Mouse (Mus musculus) limb, embryonic 14.5 days (tissue): ENCODE results near the gene Muc20. TPM values are rescaled to one million over a fixed set of nuclear protein-coding genes. Genes with fewer than 3 reads are reported as not detected.

ENCODE experiments used
- ATAC-seq: fragments of 200-750 bp; cut with Nextera tagmentation; 2 replicates; pipeline ENCODE4 v1.8.0; 2017; ENCODE audit warnings: low read depth, moderate number of reproducible peaks, moderate TSS enrichment; ENCODE audit not compliant: low FRiP score
- DNase-seq: peaks from one replicate; pipeline ENCODE4 v3.0.0-alpha.2; 2015; ENCODE audit warnings: low spot score
- H3K27ac ChIP-seq: fragments of 300-500 bp; sonication (generic); replicated peaks from 2 replicates; pipeline ENCODE4 v1.5.1; 2014; ENCODE audit warnings: low read depth, mild to moderate bottlenecking, low read length, moderate library complexity, mixed read lengths
- H3K27me3 ChIP-seq: fragments of 300-500 bp; sonication (generic); 2 replicates; pipeline ENCODE4 v1.6.1; 2014; ENCODE audit warnings: low read length, mixed read lengths; ENCODE audit not compliant: control insufficient read depth, insufficient read depth
- H3K36me3 ChIP-seq: fragments of 300-500 bp; sonication (generic); 2 replicates; pipeline ENCODE4 v1.6.1; 2014; ENCODE audit warnings: mild to moderate bottlenecking, low read length, moderate library complexity, mixed read lengths; ENCODE audit not compliant: control insufficient read depth, insufficient read depth
- H3K4me1 ChIP-seq: fragments of 300-500 bp; sonication (generic); 2 replicates; pipeline ENCODE4 v1.6.1; 2014; ENCODE audit warnings: antibody characterized with exemption, low read length, mixed read lengths; ENCODE audit not compliant: control insufficient read depth, insufficient read depth
- H3K4me2 ChIP-seq: fragments of 300-500 bp; sonication (generic); replicated peaks from 2 replicates; pipeline ENCODE4 v1.6.1; 2014; ENCODE audit warnings: low read depth, mild to moderate bottlenecking, low read length, moderate library complexity; ENCODE audit not compliant: severe bottlenecking
- H3K4me3 ChIP-seq: fragments of 300-500 bp; sonication (generic); replicated peaks from 2 replicates; pipeline ENCODE4 v1.5.1; 2014; ENCODE audit warnings: low read length
- H3K9ac ChIP-seq: fragments of 300-500 bp; sonication (generic); 2 replicates; pipeline ENCODE4 v1.6.1; 2014; ENCODE audit warnings: mild to moderate bottlenecking, low read depth, low read length, moderate library complexity; ENCODE audit not compliant: severe bottlenecking
- H3K9me3 ChIP-seq: fragments of 300-500 bp; sonication (generic); 2 replicates; pipeline ENCODE4 v1.6.1; 2016; ENCODE audit warnings: low read length; ENCODE audit not compliant: control insufficient read depth
- POLR2A ChIP-seq: fragments of 200-500 bp; IDR thresholded peaks from 2 replicates; pipeline ENCODE4 v1.8.0; 2012; ENCODE audit warnings: inconsistent platforms, mild to moderate bottlenecking, moderate library complexity, borderline replicate concordance; ENCODE audit not compliant: insufficient read depth, insufficient read length; ENCODE audit errors: extremely low read depth
- WGBS: fragments of 180-500 bp; shearing (Covaris S2); extraction: QIAGEN DNeasy Blood & Tissue Kit; methylation state at CpG from one replicate; pipeline ENCODE4 v1.1.7; 2014; 5-methylcytosine and 5-hydroxymethylcytosine counted together
- polyA plus RNA-seq, 2 experiments: library from polyadenylated mRNA; depleted of rRNA in 1 of 2; stranded (reverse) in 1 of 2; unstranded in 1 of 2; fragments of >200 nt; fragmentation: Nextera tagmentation in 1 of 2; extraction: Ambion mirVana in 1 of 2; gene quantifications; 2 replicates each; pipeline versions ENCODE4 v1.2.1 to v1.2.3; 2012 to 2014

Gene Muc20
- polyA plus RNA-seq, 2 experiments: 0.11 to 0.12 TPM

DNA sequence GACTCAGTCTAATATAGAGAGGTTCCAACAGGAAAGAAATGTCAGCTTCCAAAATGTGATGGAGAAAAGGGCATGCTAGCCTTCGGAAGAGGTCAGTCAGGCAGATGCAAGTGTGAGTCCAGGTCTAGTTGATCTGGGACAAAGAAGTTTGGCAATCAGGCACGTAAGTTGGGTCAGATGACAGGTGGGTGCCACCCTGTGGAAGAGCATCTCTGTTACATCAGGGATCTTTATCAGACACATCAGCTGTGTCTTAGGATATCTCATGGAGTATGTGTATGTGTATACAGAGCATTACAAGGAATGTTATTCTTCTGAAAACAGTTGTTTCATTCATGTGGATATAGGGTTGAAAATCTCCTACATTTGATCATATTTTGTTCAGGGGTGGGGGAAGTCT, 32.7 kb downstream of the Muc20 start:
- Histone ChIP-seq H3K4me2 (no peak overlapping the region), H3K4me1 (no peaks in the 10 kb centered on the region), H3K27ac (no peak overlapping the region), H3K36me3 (no peaks in the 10 kb centered on the region), H3K9me3 (no peaks in the 10 kb centered on the region), H3K4me3 (no peak overlapping the region), H3K27me3 (no peaks in the 10 kb centered on the region), H3K9ac (no peak overlapping the region)
- TF ChIP-seq POLR2A: no peak
- 81% methylated on average over 2 of the region's 2 CpGs for WGBS
- no peak for DNase-seq
- no peak for ATAC-seq

DNA sequence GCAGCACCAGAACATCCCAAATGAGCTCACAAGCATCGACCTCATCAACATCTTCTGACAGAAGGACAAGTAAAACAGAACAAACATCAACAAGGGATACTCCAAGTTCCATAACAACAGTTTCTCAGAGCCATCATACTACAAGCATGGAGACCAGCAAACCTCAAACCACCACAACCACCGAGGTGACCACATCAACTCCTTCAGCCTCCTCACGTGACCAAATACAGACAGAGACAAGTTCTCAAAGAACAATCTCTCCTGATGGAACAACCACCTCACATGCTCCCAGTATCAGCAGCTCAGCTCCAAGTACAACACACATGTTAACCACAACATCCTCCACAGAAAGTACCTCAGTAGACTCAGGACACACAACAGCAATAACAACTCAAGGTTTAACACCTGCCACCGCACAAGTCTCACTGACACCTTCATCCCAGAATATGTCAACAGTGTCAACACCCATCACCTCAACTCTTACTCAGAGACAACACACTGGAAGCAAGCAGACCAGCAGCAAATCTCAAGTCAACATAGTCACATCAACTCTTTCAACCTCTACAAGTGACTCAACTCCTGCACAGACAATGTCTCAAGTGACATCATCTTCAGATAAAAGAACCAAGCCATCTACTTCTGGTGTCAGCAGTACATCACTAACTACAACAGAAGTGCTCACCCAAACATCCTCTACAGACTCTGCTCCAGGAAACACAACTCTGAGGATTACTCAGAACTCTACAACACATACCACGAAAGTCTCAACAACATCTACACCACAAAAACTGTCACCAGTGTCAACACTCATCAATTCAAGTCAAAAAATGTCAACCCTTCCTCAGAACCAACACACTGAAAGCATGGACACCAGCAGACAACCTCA, 46.8 kb downstream of the Muc20 start:
- ATAC-seq (no peak), DNase-seq (no peak)
- Histone ChIP-seq H3K4me3 (no peak overlapping the region), H3K9me3 (no peaks in the 10 kb centered on the region), H3K4me2 (no peak overlapping the region), H3K4me1 (no peaks in the 10 kb centered on the region), H3K27ac (no peak overlapping the region), H3K27me3 (no peaks in the 10 kb centered on the region), H3K9ac (no peak overlapping the region), H3K36me3 (no peaks in the 10 kb centered on the region)
- no peak for TF ChIP-seq POLR2A
- 84% methylated on average over 5 of the region's 5 CpGs for WGBS

DNA sequence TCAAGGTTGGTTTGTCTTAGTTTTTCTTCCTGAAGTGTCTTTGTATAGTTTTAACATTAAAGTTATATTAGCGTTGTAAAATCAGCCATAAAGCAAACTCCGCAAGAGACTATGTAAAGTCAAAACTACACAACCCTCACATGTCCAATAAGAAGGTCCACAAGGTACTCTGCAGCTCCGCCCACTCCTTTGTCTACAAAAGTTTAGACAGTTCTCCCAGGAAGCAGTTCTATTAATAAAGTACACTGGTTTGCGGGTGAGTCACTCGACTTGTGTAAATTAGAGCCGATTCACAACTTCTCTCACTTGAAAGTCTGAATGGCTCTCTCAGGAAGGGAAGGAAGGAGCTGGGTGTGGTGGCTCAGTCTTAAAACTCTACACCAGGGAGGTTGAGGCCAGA, 51.4 kb downstream of the Muc20 start:
- TF ChIP-seq POLR2A: no peak
- no peak for ATAC-seq

DNA sequence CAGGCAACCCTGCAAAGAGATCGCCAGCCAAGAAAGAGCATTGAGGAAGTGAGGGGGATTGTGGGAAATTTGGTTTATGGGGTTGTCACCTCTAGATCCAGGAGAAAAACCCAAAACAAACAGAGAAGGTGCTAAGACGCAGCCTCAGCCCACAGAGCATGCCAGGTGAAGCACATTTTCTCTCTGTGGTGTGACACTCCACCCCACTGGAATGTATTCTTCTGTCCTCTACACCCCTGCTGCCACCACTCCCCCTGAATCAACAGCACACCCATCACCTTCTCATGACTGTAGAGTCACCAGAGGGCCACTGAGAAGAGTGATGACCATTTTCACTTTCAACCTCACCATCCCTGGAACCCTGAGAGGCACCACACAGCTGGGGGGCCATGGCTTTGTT, 54.5 kb downstream of the Muc20 start:
- H3K27ac ChIP-seq: no peak overlapping the region
- no peaks in the 10 kb centered on the region for H3K27me3 ChIP-seq
- no peak overlapping the region for H3K4me2 ChIP-seq
- no peaks in the 10 kb centered on the region for H3K36me3 ChIP-seq
- WGBS: 61% methylated on average over 2 of the region's 2 CpGs
- DNase-seq: no peak
- no peaks in the 10 kb centered on the region for H3K4me1 ChIP-seq
- no peak for TF ChIP-seq POLR2A
- ATAC-seq: no peak
- H3K9ac ChIP-seq: no peak overlapping the region
- H3K9me3 ChIP-seq: no peaks in the 10 kb centered on the region
- no peak overlapping the region for H3K4me3 ChIP-seq

More for the DNA sequence above, 51.4 kb downstream of the Muc20 start:
- no peak overlapping the region for H3K4me2 ChIP-seq
- H3K27ac ChIP-seq: no peak overlapping the region
- no peaks in the 10 kb centered on the region for H3K27me3 ChIP-seq
- H3K4me1 ChIP-seq: no peaks in the 10 kb centered on the region
- H3K9me3 ChIP-seq: no peaks in the 10 kb centered on the region
- 57% methylated on average over 6 of the region's 6 CpGs for WGBS
- H3K36me3 ChIP-seq: no peaks in the 10 kb centered on the region
- H3K9ac ChIP-seq: no peak overlapping the region
- DNase-seq: no peak
- H3K4me3 ChIP-seq: no peak overlapping the region

DNA sequence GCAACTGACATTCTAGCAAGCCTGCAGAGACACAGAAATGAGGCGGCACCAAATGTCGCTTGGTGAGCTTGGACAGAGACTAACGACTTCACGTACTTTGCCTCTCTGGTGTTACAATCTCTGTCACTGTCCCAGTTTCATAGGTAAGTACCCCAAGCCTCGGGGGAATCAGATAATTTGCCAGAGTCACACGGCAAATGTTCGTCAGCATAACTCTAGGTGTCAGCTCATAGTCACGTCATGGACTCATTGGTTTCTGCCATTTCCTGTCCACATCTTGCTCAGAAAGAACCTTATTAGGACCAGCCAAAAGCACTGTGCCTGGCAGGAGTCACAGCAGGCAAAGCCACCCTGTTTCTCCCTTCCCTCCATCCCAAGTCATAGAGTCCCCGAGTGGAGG, 55.9 kb downstream of the Muc20 start:
- ATAC-seq (no peak), DNase-seq (no peak)
- no peaks in the 10 kb centered on the region for H3K4me1 ChIP-seq
- no peak for TF ChIP-seq POLR2A
- no peaks in the 10 kb centered on the region for H3K27me3 ChIP-seq
- no peaks in the 10 kb centered on the region for H3K9me3 ChIP-seq
- no peaks in the 10 kb centered on the region for H3K36me3 ChIP-seq
- no peak overlapping the region for H3K4me2 ChIP-seq
- WGBS: 67% methylated on average over 9 of the region's 9 CpGs
- H3K4me3 ChIP-seq: no peak overlapping the region
- H3K9ac ChIP-seq: no peak overlapping the region
- H3K27ac ChIP-seq: no peak overlapping the region
